Mouse (Mus musculus): ENCODE data around the gene Mavs. TPM values are rescaled to one million over a fixed set of nuclear protein-coding genes. Genes with fewer than 3 reads are reported as not detected.

Mavs gene
- polyA plus RNA-seq (2017; shearing (Covaris generic)): 25.9 TPM

DNA sequence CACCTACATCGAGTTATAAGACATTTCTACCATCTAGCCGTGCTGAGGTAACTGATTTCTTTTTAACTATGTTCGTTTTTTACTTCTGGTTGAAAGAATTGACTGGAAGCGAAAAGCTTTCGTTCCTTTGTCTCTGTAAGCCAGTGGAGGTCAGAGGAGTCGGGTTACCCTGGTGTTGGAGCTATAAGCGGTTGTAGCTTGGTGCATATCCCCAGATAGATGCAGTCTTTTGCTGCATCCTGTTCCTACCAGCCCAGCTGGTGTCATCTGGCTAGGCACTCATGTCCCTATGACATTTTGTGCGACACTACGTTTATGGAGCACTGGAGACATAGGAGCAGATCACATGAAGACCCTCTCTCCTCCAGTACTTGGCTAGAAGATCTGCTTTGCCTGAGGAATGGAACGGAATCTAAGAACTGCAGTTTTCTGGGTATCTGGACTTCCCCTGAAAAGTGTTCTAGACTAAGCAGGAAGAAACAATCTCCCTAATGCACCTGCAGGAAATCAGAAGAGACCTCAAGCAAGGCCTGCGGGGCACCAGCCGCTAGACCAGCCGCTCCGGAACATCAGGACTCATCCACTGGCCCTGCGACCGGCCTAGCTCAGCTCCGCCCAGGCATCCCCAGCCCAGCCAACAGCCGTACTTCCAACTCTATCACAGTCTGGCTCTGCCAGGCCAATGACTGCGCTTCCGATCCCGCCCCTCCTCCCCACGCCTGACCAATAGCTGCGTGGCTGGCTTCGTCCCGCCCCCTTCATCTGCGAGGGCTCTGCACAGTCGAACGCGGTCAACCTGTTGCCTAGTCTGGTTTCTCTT is at the start of gene Mavs:
Mavs (plus strand) TSS at position 757 of the 820 bp plus-strand sequence.

GRCm38 (mm10) chr2:131186771-131187601 is 46.9 kb upstream of the Mavs start, which contains the start of the genes Cdc25b and Spef1:
TSS of gene Cdc25b (plus strand) at chr2:131186949.
TSS of gene Spef1 (minus strand) at chr2:131187282.

DNA sequence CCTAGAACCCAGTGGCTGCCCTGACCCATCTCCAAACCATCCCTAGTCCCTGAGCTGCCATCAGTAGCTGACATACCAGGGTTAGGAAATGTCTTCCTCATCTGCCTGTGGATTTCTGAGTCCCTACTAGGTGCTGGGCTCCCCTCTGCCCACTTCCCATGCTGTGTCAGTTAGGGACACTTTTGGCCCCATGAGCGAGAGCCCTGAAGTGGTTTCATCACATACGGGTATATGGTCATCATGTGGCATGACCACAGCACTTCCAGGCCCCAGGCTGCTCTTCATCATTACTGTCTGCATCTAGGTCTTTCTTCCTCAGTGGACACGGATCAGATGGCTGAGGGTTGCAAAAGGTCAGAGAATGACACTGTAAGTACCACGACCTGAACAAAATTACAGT is 27.1 kb upstream of the Mavs start, which contains the start of gene Ap5s1:
Ap5s1 (plus strand) TSS at position 301 of the 400 bp plus-strand sequence.

GRCm38 (mm10) chr2:131262213-131262672 is 28.4 kb downstream of the Mavs start, which contains the start of gene Pank2:
TSS of gene Pank2 (plus strand) at chr2:131262495.

Other genes starting within 250 kb of the Mavs start
- not detected for gene Gfra4, start 191.0 kb upstream of the Mavs start, polyA plus RNA-seq (2017; shearing (Covaris generic))
- gene Adam33, start 170.2 kb upstream of the Mavs start, polyA plus RNA-seq (2017; shearing (Covaris generic)): 0.23 TPM
- 0.13 TPM for gene Siglec1, start 147.3 kb upstream of the Mavs start, polyA plus RNA-seq (2017; shearing (Covaris generic))
- 0.35 TPM for gene Hspa12b, start 106.8 kb upstream of the Mavs start, polyA plus RNA-seq (2017; shearing (Covaris generic))
- gene Gm11037, start 100.6 kb upstream of the Mavs start, polyA plus RNA-seq (2017; shearing (Covaris generic)): not detected
- gene 1700037H04Rik, start 74.0 kb upstream of the Mavs start, polyA plus RNA-seq (2017; shearing (Covaris generic)): 42.8 TPM
- 7.4 TPM for gene Cenpb, start 54.0 kb upstream of the Mavs start, polyA plus RNA-seq (2017; shearing (Covaris generic))
- 78.9 TPM for gene Cdc25b, start 47.1 kb upstream of the Mavs start, polyA plus RNA-seq (2017; shearing (Covaris generic))
- gene Spef1, start 46.8 kb upstream of the Mavs start, polyA plus RNA-seq (2017; shearing (Covaris generic)): 0.26 TPM
- gene Ap5s1, start 27.0 kb upstream of the Mavs start, polyA plus RNA-seq (2017; shearing (Covaris generic)): 19.7 TPM
- 104 TPM for gene Pank2, start 28.4 kb downstream of the Mavs start, polyA plus RNA-seq (2017; shearing (Covaris generic))
- gene Rnf24, start 118.8 kb downstream of the Mavs start, polyA plus RNA-seq (2017; shearing (Covaris generic)): 1.1 TPM